Mouse (Mus musculus): ENCODE results near the gene Dennd4c. TPM values are rescaled to one million over a fixed set of nuclear protein-coding genes. Genes with fewer than 3 reads are reported as not detected.

Dennd4c gene
- 0.73 and 0.88 TPM in 2 replicates for polyA plus RNA-seq (2012; ENCODE audit: insufficient read depth, low replicate concordance)

GRCm38 (mm10) chr4:86748336-86749291 lies at the start of gene Dennd4c:
Gene Dennd4c (plus strand): TSS chr4:86748555.
- Histone ChIP-seq H3K9me3 (no peaks in the 10 kb centered on the region), H3K36me3 (replicated peaks; ENCODE audit: low read length) (peaks cover 24% of the 10 kb centered on the region), H3K4me3 (replicated peaks) (peak within 1 kb of the TSS; percentile 99), H3K27me3 (replicated peaks) (no peaks in the 10 kb centered on the region), H3K4me1 (peaks cover 46% of the 10 kb centered on the region)
- TF ChIP-seq FLI1 (IDR thresholded peaks at IDR 0.05; ENCODE audit: low read length), result no peak
- TF ChIP-seq GATA1 (IDR thresholded peaks at IDR 0.05; ENCODE audit: borderline replicate concordance, low read length), result no peak

GRCm38 (mm10) chr4:86699161-86699865 lies 49.0 kb upstream of the Dennd4c start:
- TF ChIP-seq FLI1 (IDR thresholded peaks at IDR 0.05; ENCODE audit: low read length) (no peak), GATA1 (IDR thresholded peaks at IDR 0.05; ENCODE audit: borderline replicate concordance, low read length) (no peak)
- H3K4me3 ChIP-seq (replicated peaks), result no peak overlapping the region
- peaks cover 6% of the 10 kb centered on the region for H3K9me3 ChIP-seq
- peaks cover 17% of the 10 kb centered on the region for H3K4me1 ChIP-seq
- no peaks in the 10 kb centered on the region for H3K36me3 ChIP-seq (replicated peaks; ENCODE audit: low read length)
- H3K27me3 ChIP-seq (replicated peaks), result peaks cover 4% of the 10 kb centered on the region

- TF ChIP-seq GATA1 (IDR thresholded peaks at IDR 0.05; ENCODE audit: borderline replicate concordance, low read length) (no peak), FLI1 (IDR thresholded peaks at IDR 0.05; ENCODE audit: low read length) (no peak)
- H3K27me3 ChIP-seq (replicated peaks), result no peaks in the 10 kb centered on the region
- H3K4me1 ChIP-seq, result peaks cover 43% of the 10 kb centered on the region
- no peaks in the 10 kb centered on the region for H3K9me3 ChIP-seq
- H3K36me3 ChIP-seq (replicated peaks; ENCODE audit: low read length), result peaks cover 9% of the 10 kb centered on the region
- no peak overlapping the region for H3K4me3 ChIP-seq (replicated peaks)
These were observed 39.6 kb upstream of the Dennd4c start for GRCm38 (mm10) chr4:86708801-86709200.

GRCm38 (mm10) chr4:86710034-86710650 lies 38.2 kb upstream of the Dennd4c start:
- H3K9me3 ChIP-seq, result peaks cover 5% of the 10 kb centered on the region; the same call in 1 of the 2 replicates
- no peaks in the 10 kb centered on the region for H3K27me3 ChIP-seq (replicated peaks)
- H3K4me1 ChIP-seq, result peaks cover 48% of the 10 kb centered on the region
- TF ChIP-seq FLI1 (IDR thresholded peaks at IDR 0.05; ENCODE audit: low read length) (no peak), GATA1 (IDR thresholded peaks at IDR 0.05; ENCODE audit: borderline replicate concordance, low read length) (no peak)
- H3K36me3 ChIP-seq (replicated peaks; ENCODE audit: low read length), result peaks cover 17% of the 10 kb centered on the region
- H3K4me3 ChIP-seq (replicated peaks), result peak overlapping the region; percentile 71

- H3K9me3 ChIP-seq, result peaks cover 5% of the 10 kb centered on the region; the same call in 1 of the 2 replicates
- peaks cover 48% of the 10 kb centered on the region for H3K4me1 ChIP-seq
- peak overlapping the region; percentile 85 for H3K4me3 ChIP-seq (replicated peaks)
- peaks cover 17% of the 10 kb centered on the region for H3K36me3 ChIP-seq (replicated peaks; ENCODE audit: low read length)
- H3K27me3 ChIP-seq (replicated peaks), result no peaks in the 10 kb centered on the region
- TF ChIP-seq FLI1 (IDR thresholded peaks at IDR 0.05; ENCODE audit: low read length) (no peak), GATA1 (IDR thresholded peaks at IDR 0.05; ENCODE audit: borderline replicate concordance, low read length) (no peak)
These were observed 37.6 kb upstream of the Dennd4c start for GRCm38 (mm10) chr4:86710666-86711215.

- H3K4me3 ChIP-seq (replicated peaks), result peak overlapping the region; percentile 82
- TF ChIP-seq GATA1 (IDR thresholded peaks at IDR 0.05; ENCODE audit: borderline replicate concordance, low read length), result no peak
- H3K36me3 ChIP-seq (replicated peaks; ENCODE audit: low read length), result peaks cover 17% of the 10 kb centered on the region
These were observed 35.6 kb upstream of the Dennd4c start for GRCm38 (mm10) chr4:86712751-86713195.

GRCm38 (mm10) chr4:86713518-86713917 lies 34.8 kb upstream of the Dennd4c start:
- Histone ChIP-seq H3K4me3 (replicated peaks) (no peak overlapping the region), H3K4me1 (peaks cover 55% of the 10 kb centered on the region)

More at GRCm38 (mm10) chr4:86712751-86713195, 35.6 kb upstream of the Dennd4c start:
- Histone ChIP-seq H3K27me3 (replicated peaks) (no peaks in the 10 kb centered on the region), H3K9me3 (peaks cover 5% of the 10 kb centered on the region; the same call in 1 of the 2 replicates), H3K4me1 (peaks cover 55% of the 10 kb centered on the region)

GRCm38 (mm10) chr4:86715341-86715740 lies 33.0 kb upstream of the Dennd4c start:
- Histone ChIP-seq H3K4me3 (replicated peaks) (no peak overlapping the region), H3K4me1 (peaks cover 46% of the 10 kb centered on the region), H3K9me3 (peaks cover 5% of the 10 kb centered on the region; the same call in 1 of the 2 replicates), H3K36me3 (replicated peaks; ENCODE audit: low read length) (peaks cover 17% of the 10 kb centered on the region), H3K27me3 (replicated peaks) (no peaks in the 10 kb centered on the region)
- no peak for TF ChIP-seq GATA1 (IDR thresholded peaks at IDR 0.05; ENCODE audit: borderline replicate concordance, low read length)
- TF ChIP-seq FLI1 (IDR thresholded peaks at IDR 0.05; ENCODE audit: low read length), result no peak

More at GRCm38 (mm10) chr4:86713518-86713917, 34.8 kb upstream of the Dennd4c start:
- Histone ChIP-seq H3K27me3 (replicated peaks) (no peaks in the 10 kb centered on the region), H3K36me3 (replicated peaks; ENCODE audit: low read length) (peaks cover 17% of the 10 kb centered on the region), H3K9me3 (peaks cover 5% of the 10 kb centered on the region; the same call in 1 of the 2 replicates)
- TF ChIP-seq GATA1 (IDR thresholded peaks at IDR 0.05; ENCODE audit: borderline replicate concordance, low read length) (no peak), FLI1 (IDR thresholded peaks at IDR 0.05; ENCODE audit: low read length) (no peak)

GRCm38 (mm10) chr4:86717176-86717575 lies 31.2 kb upstream of the Dennd4c start:
- H3K4me3 ChIP-seq (replicated peaks), result no peak overlapping the region
- peaks cover 17% of the 10 kb centered on the region for H3K36me3 ChIP-seq (replicated peaks; ENCODE audit: low read length)
- peaks cover 33% of the 10 kb centered on the region for H3K4me1 ChIP-seq
- peaks cover 5% of the 10 kb centered on the region; the same call in 1 of the 2 replicates for H3K9me3 ChIP-seq
- H3K27me3 ChIP-seq (replicated peaks), result no peaks in the 10 kb centered on the region
- TF ChIP-seq FLI1 (IDR thresholded peaks at IDR 0.05; ENCODE audit: low read length), result no peak
- no peak for TF ChIP-seq GATA1 (IDR thresholded peaks at IDR 0.05; ENCODE audit: borderline replicate concordance, low read length)

Measured in megakaryocyte, embryonic 14.5 days (primary cell).